Mouse (Mus musculus): ENCODE measurements at regions not wholly inside any gene's neighbourhood (a gene's known extent, or its start where the extent isn't known, plus 50 kb on each side); places are given as distances from the start of the nearest gene placed in this dataset.

DNA sequence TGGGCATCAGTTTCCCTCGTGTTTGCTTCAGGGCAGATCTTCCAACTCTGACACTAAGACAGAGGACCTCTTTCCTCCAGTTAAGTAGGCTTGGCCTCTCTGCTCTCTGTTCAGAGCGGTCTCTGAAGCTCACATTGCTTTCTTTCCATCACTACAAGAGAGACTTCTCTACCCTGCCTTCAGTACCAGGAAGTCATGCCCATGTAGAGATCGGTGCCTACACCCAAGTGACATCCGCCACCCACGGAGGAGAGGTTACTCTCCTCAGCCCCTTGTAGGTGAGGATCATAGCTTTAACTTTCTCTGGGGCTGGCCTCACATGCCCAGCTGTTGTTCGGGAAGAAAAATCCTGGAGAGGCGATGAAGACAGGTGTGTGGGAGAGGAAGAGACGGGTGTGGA lies 155.3 kb downstream of the Zfp36l2 start:
- H3K36me3 ChIP-seq: no peaks in the 10 kb centered on the region
- peaks cover 13% of the 10 kb centered on the region for H3K27me3 ChIP-seq
- H3K4me3 ChIP-seq (replicated peaks): no peak overlapping the region
- 91% methylated on average over 8 of the region's 8 CpGs for WGBS
- H3K27ac ChIP-seq: no peak overlapping the region
- no peak overlapping the region for H3K9ac ChIP-seq (replicated peaks)
- peaks cover 10% of the 10 kb centered on the region; the same call in 1 of the 2 replicates for H3K4me1 ChIP-seq (replicated peaks)
- no peak overlapping the region for H3K4me2 ChIP-seq (replicated peaks)
- H3K9me3 ChIP-seq: no peaks in the 10 kb centered on the region
- no peak for ATAC-seq

DNA sequence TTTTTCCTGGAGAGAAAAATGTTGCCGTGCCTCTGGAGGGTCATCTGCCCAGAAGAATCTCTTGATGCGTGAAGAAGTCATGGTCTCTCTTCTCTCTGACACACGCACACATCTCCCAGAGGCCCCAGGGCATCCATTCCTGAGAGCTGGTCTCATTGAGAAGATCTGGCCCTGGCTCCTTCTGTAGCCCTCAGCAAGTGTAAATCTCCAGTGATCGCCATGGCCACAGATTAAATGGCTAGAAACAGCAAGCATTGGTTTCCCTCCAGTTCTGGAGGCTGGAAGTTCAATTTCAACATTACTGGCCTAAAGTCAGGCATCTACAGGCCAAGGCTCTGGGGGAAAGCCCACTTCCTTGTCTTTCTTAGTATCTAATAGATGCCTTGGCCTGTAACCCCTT lies 155.9 kb downstream of the Zfp36l2 start:
- H3K27ac ChIP-seq: no peak overlapping the region
- WGBS: 92% methylated on average over 4 of the region's 4 CpGs
- H3K4me1 ChIP-seq (replicated peaks): peaks cover 8% of the 10 kb centered on the region; the same call in 1 of the 2 replicates
- H3K36me3 ChIP-seq: no peaks in the 10 kb centered on the region
- no peak overlapping the region for H3K4me3 ChIP-seq (replicated peaks)
- no peak overlapping the region for H3K4me2 ChIP-seq (replicated peaks)
- H3K9me3 ChIP-seq: no peaks in the 10 kb centered on the region
- ATAC-seq: no peak
- peaks cover 16% of the 10 kb centered on the region for H3K27me3 ChIP-seq
- no peak overlapping the region for H3K9ac ChIP-seq (replicated peaks)

DNA sequence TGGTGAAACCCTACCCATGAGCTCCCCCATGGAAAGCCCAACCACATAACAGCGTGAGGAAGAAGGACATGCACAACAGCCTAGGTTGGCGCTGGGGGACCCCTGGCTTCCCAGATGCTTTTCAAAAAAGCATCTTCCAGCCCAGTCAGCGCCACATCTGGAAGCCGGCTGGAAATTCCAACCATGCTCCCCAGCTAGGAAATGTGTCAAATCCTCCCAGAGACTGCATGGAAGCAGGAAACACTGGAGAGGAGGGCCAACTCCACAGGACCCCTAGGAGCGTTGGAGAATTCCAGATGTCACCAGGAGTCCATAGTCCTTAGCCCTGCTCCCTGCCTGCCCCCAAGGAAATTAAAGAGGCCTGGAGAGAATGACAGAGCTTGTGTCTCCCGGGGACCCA lies 156.4 kb downstream of the Zfp36l2 start:
- Histone ChIP-seq H3K4me2 (replicated peaks) (no peak overlapping the region), H3K4me3 (replicated peaks) (no peak overlapping the region), H3K27ac (no peak overlapping the region), H3K36me3 (no peaks in the 10 kb centered on the region), H3K4me1 (replicated peaks) (peaks cover 8% of the 10 kb centered on the region; the same call in 1 of the 2 replicates), H3K27me3 (peaks cover 16% of the 10 kb centered on the region), H3K9ac (replicated peaks) (no peak overlapping the region), H3K9me3 (no peaks in the 10 kb centered on the region)
- no peak for ATAC-seq
- 90% methylated on average over 6 of the region's 6 CpGs for WGBS

DNA sequence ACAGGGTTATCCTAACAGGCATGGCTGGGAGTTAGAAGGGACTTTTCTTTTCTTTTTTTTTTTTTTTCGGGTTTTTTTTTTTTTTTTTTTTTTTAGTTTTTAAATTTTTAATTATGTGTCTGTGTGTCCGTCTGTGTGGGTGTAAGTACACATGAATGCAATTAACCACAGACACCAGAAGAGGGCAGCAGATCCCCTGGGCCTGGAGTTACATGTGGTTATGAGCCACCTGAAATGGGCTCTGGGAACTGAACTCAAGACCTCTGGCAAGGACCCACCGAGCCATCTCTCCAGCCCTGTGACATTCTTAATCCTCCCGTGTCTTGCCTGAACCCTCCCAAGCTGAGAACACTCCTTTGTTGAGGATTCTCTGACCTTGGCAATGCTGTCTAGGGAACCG lies 157.0 kb downstream of the Zfp36l2 start:
- no peak overlapping the region for H3K9ac ChIP-seq (replicated peaks)
- no peak overlapping the region for H3K4me3 ChIP-seq (replicated peaks)
- H3K9me3 ChIP-seq: no peaks in the 10 kb centered on the region
- peaks cover 13% of the 10 kb centered on the region for H3K4me1 ChIP-seq (replicated peaks)
- no peak overlapping the region for H3K4me2 ChIP-seq (replicated peaks)
- ATAC-seq: no peak
- H3K27ac ChIP-seq: no peak overlapping the region
- H3K36me3 ChIP-seq: no peaks in the 10 kb centered on the region
- 83% methylated on average over 5 of the region's 5 CpGs for WGBS
- peaks cover 16% of the 10 kb centered on the region for H3K27me3 ChIP-seq

DNA sequence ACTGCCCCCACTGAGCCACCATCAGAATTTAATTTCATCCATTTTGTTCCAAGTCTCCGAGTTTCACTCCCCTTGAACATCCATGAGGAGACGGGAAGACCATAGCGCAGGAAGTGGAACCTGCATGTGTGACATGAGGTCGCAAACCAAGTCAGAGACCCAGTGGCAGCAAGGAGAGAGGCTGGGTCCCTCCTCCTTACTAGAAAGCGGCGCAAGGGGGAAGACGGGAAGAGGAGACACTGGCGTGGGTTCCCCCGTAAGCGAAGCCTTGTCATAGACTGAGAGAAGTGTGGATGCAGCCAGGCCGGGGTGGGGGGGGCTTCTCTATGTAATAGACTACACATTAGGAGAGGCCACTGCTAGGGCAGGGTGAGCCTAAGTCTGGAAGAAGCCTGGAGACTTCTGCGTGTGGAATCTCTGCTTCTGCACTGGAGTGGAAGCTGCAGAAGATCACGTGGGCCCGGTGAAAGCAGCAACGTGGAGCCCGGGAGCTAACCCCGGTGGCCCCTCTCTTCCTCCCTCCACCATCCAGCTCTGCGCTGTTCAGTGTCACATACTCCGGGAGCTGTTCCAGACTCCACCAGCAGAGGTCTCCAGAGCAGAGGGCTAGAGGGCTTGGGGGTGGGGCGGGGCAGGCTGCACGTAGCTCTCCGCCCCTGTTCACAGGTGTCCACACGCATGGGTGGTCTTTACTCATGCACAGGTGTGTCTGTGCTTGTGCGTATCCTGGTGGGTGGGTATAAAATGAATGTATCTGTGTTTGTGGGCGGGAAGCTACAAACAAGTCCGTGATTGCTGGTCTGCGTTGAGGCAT lies 159.4 kb downstream of the Zfp36l2 start:
- Histone ChIP-seq H3K9me3 (no peaks in the 10 kb centered on the region), H3K4me2 (replicated peaks) (peak overlapping the region; percentile 40), H3K27ac (no peak overlapping the region), H3K9ac (replicated peaks) (no peak overlapping the region), H3K4me3 (replicated peaks) (0 out of 2 replicates have a peak overlapping the region, but pooled peaks have one; percentile 2), H3K36me3 (no peaks in the 10 kb centered on the region), H3K4me1 (replicated peaks) (peaks cover 13% of the 10 kb centered on the region), H3K27me3 (peaks cover 14% of the 10 kb centered on the region)
- WGBS: 22% methylated on average over 27 of the region's 27 CpGs
- peak; percentile 87 for ATAC-seq

DNA sequence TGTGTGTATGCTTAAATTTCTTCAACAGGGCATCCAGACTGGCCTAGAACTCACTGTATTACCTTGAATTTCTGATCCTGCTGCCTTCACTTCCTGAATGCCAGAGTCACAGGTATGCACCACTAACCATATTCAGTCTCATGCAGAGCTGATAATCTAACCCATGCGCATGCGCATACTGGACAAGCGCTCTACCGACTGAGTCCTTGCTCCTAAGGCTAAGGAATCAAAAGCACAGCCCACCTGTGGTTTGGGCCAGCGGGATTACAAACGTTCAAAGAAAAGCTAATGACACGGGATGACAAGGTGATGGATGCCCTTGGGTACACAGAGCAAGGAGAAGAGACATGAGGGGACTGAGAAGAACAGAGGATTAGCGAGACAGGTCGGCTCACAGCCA lies 160.5 kb downstream of the Zfp36l2 start:
- Histone ChIP-seq H3K27me3 (peaks cover 14% of the 10 kb centered on the region), H3K4me1 (replicated peaks) (peaks cover 13% of the 10 kb centered on the region), H3K9ac (replicated peaks) (no peak overlapping the region), H3K27ac (no peak overlapping the region), H3K9me3 (no peaks in the 10 kb centered on the region), H3K4me3 (replicated peaks) (no peak overlapping the region), H3K36me3 (no peaks in the 10 kb centered on the region), H3K4me2 (replicated peaks) (no peak overlapping the region)
- 57% methylated on average over 9 of the region's 9 CpGs for WGBS
- ATAC-seq: no peak

DNA sequence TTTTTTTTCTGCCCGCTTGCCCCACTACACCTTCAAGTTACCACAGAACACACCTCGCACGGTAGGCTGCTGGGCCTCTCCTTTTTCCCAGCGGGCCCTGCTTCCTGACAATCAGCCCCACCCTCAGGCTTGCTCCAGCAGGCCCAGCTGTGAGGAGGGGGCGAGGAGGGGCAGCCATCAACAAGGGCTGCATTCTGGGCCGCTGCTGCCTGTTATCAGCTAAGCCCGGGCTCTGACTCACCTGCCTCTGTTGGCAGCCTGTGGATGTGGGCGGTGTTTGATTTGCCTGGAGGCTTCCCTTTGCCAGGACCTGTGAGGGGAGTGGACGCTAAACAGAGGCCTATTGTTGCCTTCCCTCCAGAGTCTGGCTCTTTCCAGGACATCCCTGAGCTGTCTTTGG lies 161.6 kb downstream of the Zfp36l2 start:
- 28% methylated on average over 8 of the region's 9 CpGs for whole genome bisulfite sequencing
- H3K27me3 ChIP-seq: peaks cover 14% of the 10 kb centered on the region

DNA sequence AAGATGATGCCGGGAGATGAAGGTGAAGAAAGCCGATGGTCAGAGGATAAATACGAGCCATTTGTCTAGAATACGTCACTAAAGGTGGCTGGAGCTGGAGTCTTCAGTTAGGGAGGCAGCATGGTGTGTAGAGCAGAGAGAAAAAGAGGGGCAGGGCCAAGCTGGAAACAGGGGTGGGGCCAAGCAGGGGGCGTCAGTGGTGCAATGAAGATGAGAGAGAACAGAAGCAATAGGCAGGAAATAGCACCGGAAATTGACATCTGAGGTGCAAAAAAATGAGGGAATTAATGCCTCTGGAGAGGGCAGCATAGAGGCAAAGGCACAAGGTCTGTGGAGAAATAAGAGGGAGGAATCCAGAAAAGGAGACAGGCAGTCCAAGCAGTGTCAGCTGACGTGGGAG lies 165.4 kb downstream of the Zfp36l2 start:
- Histone ChIP-seq H3K4me1 (replicated peaks) (peaks cover 5% of the 10 kb centered on the region; the same call in 1 of the 2 replicates), H3K36me3 (no peaks in the 10 kb centered on the region), H3K4me3 (replicated peaks) (no peak overlapping the region), H3K9ac (replicated peaks) (no peak overlapping the region), H3K27me3 (0 out of 2 replicates have a peak, but pooled peaks cover 2% of the 10 kb centered on the region), H3K9me3 (no peaks in the 10 kb centered on the region), H3K27ac (no peak overlapping the region), H3K4me2 (replicated peaks) (no peak overlapping the region)
- WGBS: 93% methylated on average over 7 of the region's 7 CpGs
- ATAC-seq: no peak

More for the DNA sequence above, 161.6 kb downstream of the Zfp36l2 start:
- ATAC-seq: 0 out of 2 replicates have a peak, but pooled peaks have one; percentile 12
- Histone ChIP-seq H3K4me1 (replicated peaks) (peaks cover 13% of the 10 kb centered on the region), H3K9ac (replicated peaks) (no peak overlapping the region), H3K9me3 (no peaks in the 10 kb centered on the region), H3K36me3 (no peaks in the 10 kb centered on the region), H3K27ac (no peak overlapping the region), H3K4me2 (replicated peaks) (no peak overlapping the region), H3K4me3 (replicated peaks) (no peak overlapping the region)

DNA sequence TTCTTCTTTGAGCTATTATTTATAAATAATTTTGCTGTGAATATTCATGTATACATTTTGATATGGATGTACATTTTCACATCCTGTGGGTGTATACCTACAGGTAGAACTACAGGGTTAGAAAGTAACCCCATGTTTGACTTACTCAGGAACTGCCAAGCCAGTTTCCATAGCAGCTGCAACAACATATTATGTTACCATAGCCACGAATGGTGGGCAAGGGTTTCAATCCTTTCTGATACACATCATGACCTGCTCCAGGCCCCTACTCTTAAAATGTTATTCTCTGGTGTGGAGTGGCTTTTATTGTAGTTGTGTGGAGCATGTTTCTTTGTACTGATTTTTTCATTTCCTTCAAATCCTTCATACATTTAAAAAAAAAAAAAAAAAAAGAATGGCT lies 168.9 kb downstream of the Zfp36l2 start:
- H3K4me1 ChIP-seq (replicated peaks): no peaks in the 10 kb centered on the region
- H3K9me3 ChIP-seq: no peaks in the 10 kb centered on the region
- H3K36me3 ChIP-seq: no peaks in the 10 kb centered on the region
- no peak overlapping the region for H3K9ac ChIP-seq (replicated peaks)
- ATAC-seq: no peak
- 73% methylated on average over 1 of the region's 1 CpGs for WGBS
- no peaks in the 10 kb centered on the region for H3K27me3 ChIP-seq
- H3K4me2 ChIP-seq (replicated peaks): no peak overlapping the region
- no peak overlapping the region for H3K4me3 ChIP-seq (replicated peaks)
- H3K27ac ChIP-seq: no peak overlapping the region

DNA sequence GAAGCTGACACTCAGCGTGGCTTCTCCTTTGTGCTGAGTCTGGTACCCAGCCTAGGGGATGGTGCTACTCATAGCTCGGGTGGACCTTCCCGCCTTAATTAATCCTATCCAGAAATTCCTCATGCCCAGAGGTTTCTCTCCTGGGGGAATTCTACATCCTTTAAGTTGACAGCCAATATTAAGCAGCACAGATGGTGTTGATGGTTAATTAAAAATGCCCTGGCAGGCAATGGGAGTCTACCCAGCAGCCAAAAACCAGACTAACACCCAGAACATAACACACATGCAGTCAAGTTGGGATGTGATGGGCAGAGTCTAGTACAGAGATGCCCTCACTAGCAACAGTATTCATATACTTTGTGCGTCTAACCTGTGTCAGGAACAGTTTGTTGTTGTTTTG lies 169.9 kb downstream of the Zfp36l2 start:
- no peak overlapping the region for H3K4me2 ChIP-seq (replicated peaks)
- WGBS: 82% methylated on average over 4 of the region's 4 CpGs
- ATAC-seq: no peak
- H3K27ac ChIP-seq: no peak overlapping the region
- no peaks in the 10 kb centered on the region for H3K36me3 ChIP-seq
- no peak overlapping the region for H3K9ac ChIP-seq (replicated peaks)
- no peaks in the 10 kb centered on the region for H3K9me3 ChIP-seq
- H3K4me1 ChIP-seq (replicated peaks): no peaks in the 10 kb centered on the region
- no peak overlapping the region for H3K4me3 ChIP-seq (replicated peaks)
- H3K27me3 ChIP-seq: no peaks in the 10 kb centered on the region

DNA sequence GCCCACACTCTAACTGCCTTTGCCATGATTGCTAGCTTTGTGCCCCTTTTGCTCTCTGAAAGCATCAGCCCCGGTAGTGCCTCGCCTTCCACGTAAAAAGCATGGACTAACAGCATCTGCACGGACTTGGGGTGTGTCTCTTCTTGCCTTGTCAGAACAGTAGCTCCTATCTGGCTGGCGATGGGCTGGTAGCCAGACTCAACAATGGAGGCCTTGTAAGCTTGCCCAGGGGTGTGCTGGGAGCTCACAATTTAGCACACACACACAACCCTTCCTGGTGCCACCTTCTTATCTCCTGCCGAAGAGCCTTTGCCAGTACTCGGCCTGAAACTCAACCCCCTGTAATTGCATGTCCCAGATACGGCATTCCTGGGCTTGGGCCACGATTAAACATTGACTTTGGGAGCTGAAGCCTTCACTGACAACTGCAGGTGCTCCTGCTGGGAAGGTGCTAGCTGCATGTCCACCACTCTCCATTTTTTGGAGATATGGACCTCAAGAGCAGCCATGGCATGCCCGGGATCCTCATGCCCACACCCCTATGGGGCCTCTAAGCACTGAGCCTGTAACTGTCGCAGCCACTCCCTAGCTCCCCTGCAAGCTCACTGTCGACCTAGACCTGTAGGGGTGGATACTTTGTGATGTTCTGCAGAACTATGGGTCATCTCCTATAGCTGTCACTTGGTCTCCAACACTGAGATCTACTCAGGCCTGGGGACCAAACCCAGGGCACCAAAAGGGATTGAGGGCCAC lies 166.7 kb upstream of the Haao start:
- Histone ChIP-seq H3K9ac (replicated peaks) (no peak overlapping the region), H3K27me3 (no peaks in the 10 kb centered on the region), H3K36me3 (no peaks in the 10 kb centered on the region), H3K4me3 (replicated peaks) (no peak overlapping the region), H3K4me2 (replicated peaks) (no peak overlapping the region), H3K4me1 (replicated peaks) (no peaks in the 10 kb centered on the region), H3K9me3 (no peaks in the 10 kb centered on the region), H3K27ac (no peak overlapping the region)
- 92% methylated on average over 12 of the region's 12 CpGs for whole genome bisulfite sequencing
- no peak for ATAC-seq

DNA sequence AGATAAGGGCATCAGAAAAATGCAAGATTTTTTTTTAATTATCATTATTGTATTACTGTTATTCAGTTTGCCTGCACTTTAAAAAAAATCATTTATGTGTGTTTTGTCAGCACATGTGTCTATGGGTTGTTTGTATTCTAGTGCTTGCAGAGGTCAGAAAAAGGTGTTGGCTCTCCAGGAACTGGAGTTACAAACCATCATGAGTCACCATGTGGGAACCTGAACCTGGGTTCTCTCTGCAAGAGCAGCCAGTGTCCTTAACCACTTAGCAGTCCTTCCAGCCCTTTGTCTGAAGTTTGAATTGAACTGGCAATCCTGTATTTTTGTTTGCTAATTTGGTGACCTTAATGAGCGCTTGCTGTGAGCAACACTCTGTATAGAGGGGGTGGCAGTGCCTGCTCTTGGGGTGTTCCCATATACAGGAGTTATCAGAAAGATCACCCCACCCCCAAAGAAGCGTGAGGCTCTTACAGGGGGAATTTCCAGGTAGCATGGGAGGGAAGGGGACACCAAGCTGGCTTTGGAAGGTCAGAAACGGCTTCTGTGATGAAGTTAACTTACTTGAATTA lies 162.8 kb upstream of the Haao start:
- 0 out of 2 replicates have a peak, but pooled peaks cover 3% of the 10 kb centered on the region for H3K4me1 ChIP-seq (replicated peaks)
- H3K4me2 ChIP-seq (replicated peaks): no peak overlapping the region
- no peaks in the 10 kb centered on the region for H3K27me3 ChIP-seq
- WGBS: 76% methylated on average over 3 of the region's 3 CpGs
- no peak overlapping the region for H3K4me3 ChIP-seq (replicated peaks)
- H3K9me3 ChIP-seq: no peaks in the 10 kb centered on the region
- no peak for ATAC-seq
- H3K9ac ChIP-seq (replicated peaks): no peak overlapping the region
- no peaks in the 10 kb centered on the region for H3K36me3 ChIP-seq
- no peak overlapping the region for H3K27ac ChIP-seq
